Mouse (Mus musculus) intestine, postnatal 0 days (tissue): Measurements from ENCODE around the gene Pou4f2. TPM values are rescaled to one million over a fixed set of nuclear protein-coding genes. Genes with fewer than 3 reads are reported as not detected.

ENCODE experiments used
- ATAC-seq: fragments of 200-750 bp; cut with Nextera tagmentation; 2 replicates; pipeline ENCODE4 v1.8.0; 2017; ENCODE audit warnings: mild to moderate bottlenecking, moderate TSS enrichment, moderate library complexity
- H3K27ac ChIP-seq: fragments of 300-500 bp; sonication (generic); 2 replicates; pipeline ENCODE4 v1.5.1; 2014; ENCODE audit warnings: mild to moderate bottlenecking, low read depth, low read length, moderate library complexity
- H3K27me3 ChIP-seq: fragments of 300-500 bp; sonication (generic); replicated peaks from 2 replicates; pipeline ENCODE4 v1.6.1; 2014; ENCODE audit warnings: low read length, mixed read lengths; ENCODE audit not compliant: control insufficient read depth, insufficient read depth
- H3K36me3 ChIP-seq: fragments of 300-500 bp; sonication (generic); 2 replicates; pipeline ENCODE4 v1.6.1; 2014; ENCODE audit warnings: mild to moderate bottlenecking, moderate library complexity; ENCODE audit not compliant: control insufficient read depth, insufficient read depth
- H3K4me1 ChIP-seq: fragments of 300-500 bp; sonication (generic); replicated peaks from 2 replicates; pipeline ENCODE4 v1.6.1; 2014; ENCODE audit warnings: antibody characterized with exemption, low read length, mixed read lengths; ENCODE audit not compliant: control insufficient read depth, insufficient read depth
- H3K4me2 ChIP-seq: fragments of 300-500 bp; sonication (generic); replicated peaks from 2 replicates; pipeline ENCODE4 v1.6.1; 2014; ENCODE audit warnings: low read depth, mild to moderate bottlenecking, moderate library complexity
- H3K4me3 ChIP-seq: fragments of 300-500 bp; sonication (generic); 2 replicates; pipeline ENCODE4 v1.5.1; 2014; ENCODE audit warnings: low read depth, low read length
- H3K9ac ChIP-seq: fragments of 300-500 bp; sonication (generic); 2 replicates; pipeline ENCODE4 v1.6.1; 2014; ENCODE audit warnings: mild to moderate bottlenecking, low read depth, low read length
- H3K9me3 ChIP-seq: fragments of 300-500 bp; sonication (generic); 2 replicates; pipeline ENCODE4 v1.6.1; 2016; ENCODE audit warnings: mixed run types; ENCODE audit not compliant: control insufficient read depth
- CTCF ChIP-seq: sonication (generic); IDR thresholded peaks from 2 replicates; pipeline ENCODE4 v1.5.1; 2016; ENCODE audit warnings: low read depth, mild to moderate bottlenecking, control low read depth, antibody characterized with exemption, moderate library complexity
- WGBS: fragments of 180-500 bp; shearing (Covaris S2); extraction: QIAGEN DNeasy Blood & Tissue Kit; methylation state at CpG from one replicate; pipeline ENCODE4 v1.1.7; 2014; 5-methylcytosine and 5-hydroxymethylcytosine counted together
- polyA plus RNA-seq: library from polyadenylated mRNA; unstranded; fragments of >200 nt; fragmentation: Nextera tagmentation; extraction: Ambion mirVana; gene quantifications from 2 replicates; pipeline ENCODE4 v1.2.1, GENCODE M21; 2015

Pou4f2 gene
- polyA plus RNA-seq, 1 experiment from 2014 or later = not detected

DNA sequence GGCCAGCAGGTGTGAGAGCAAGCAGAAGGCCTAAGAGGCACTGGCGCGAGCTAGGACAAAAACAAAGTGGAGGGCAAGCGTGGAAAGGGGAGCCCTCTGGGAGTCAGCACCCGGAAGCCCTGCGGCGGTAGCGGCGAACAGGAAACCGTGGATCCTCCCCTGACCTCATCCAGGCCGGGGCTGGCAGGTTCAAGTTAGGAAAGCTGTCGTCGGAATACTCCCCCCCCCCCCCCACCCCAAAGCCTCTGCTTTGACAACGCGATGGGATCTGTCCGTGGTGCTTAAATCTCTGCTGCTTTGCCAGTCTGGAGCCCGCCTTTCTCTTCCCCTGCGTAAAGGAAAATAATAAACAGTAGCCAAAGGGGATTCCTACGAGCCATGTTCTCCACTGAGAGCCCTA lies 1.7 kb upstream of the Pou4f2 start:
- no peak overlapping the region for H3K27ac ChIP-seq
- H3K9ac ChIP-seq = no peak overlapping the region
- H3K36me3 ChIP-seq = no peaks in the 10 kb centered on the region
- H3K9me3 ChIP-seq = no peaks in the 10 kb centered on the region
- no peak overlapping the region for H3K4me3 ChIP-seq
- no peak for ATAC-seq
- H3K27me3 ChIP-seq = peaks cover 62% of the 10 kb centered on the region
- under 1% methylated on average over 18 of the region's 18 CpGs for WGBS
- H3K4me2 ChIP-seq = 0 out of 2 replicates have a peak overlapping the region, but pooled peaks have one; percentile 17
- H3K4me1 ChIP-seq = no peaks in the 10 kb centered on the region
- TF ChIP-seq CTCF = no peak

DNA sequence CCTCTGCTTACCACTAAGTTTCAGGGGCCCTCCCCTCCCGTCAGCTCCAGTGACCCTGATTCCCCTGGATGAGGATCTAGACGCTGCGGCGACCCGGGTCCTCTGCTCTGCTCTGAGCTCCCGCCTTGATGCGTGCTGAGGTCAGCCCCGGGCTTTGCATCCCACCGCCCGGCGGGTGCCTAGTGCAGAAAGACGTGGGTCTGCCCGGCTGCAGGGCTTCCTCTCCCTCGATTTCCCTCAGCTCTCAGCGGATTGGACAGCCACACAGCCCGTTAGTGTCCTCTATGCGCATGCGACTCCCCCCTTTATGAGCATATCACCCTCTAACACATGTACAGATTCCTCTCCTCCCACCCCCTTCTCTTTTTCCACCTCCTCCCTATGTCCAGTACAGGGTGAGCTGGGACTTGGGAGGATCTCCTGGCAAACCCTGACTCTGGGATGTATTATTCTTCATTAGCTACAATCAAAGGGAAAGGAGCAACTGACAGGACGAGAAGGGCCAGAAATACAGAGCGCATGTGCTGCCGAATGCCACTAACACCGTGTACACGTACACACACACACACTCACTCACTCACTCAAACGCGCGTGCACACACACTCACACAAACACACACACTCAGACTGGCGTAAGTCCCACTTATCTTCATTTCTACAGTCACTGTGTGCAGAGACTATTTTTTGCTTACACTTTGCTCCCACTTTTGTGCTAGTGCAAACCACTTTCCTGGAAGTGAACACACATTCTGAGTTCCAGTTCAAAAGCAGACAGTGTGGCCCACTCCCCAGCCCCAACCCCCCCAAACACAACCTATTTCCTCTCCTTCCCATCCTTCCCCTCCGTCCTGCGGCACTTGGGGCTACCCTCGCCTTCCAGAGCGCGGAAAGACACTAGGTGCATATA lies 948 bp upstream of the Pou4f2 start:
- TF ChIP-seq CTCF = no peak
- H3K36me3 ChIP-seq = no peaks in the 10 kb centered on the region
- no peak overlapping the region for H3K9ac ChIP-seq
- no peaks in the 10 kb centered on the region for H3K4me1 ChIP-seq
- no peaks in the 10 kb centered on the region for H3K9me3 ChIP-seq
- peaks cover 65% of the 10 kb centered on the region for H3K27me3 ChIP-seq
- no peak overlapping the region for H3K4me2 ChIP-seq
- ATAC-seq = no peak
- H3K4me3 ChIP-seq = no peak overlapping the region
- WGBS = 4% methylated on average over 32 of the region's 32 CpGs
- no peak overlapping the region for H3K27ac ChIP-seq

DNA sequence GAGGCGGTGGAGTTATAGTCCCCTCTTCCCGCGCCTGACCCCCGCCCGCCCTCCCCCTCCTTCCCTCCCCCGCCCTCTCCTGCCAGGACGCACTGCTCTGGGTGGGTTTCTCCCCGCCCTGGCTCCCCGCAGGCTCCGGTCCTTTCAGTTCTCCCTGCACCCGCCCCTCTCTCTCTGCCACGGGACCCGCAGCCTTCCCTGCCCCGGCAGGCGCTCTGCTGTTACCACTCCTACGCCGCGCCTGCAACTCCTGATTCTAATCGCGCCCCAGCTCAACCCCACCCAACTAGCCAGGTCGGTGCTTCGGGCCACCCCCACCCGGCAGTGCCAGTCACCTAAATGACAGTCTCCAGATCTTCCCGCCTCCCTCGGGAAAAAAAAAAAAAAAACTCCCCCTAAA lies 216 bp upstream of the Pou4f2 start:
- Histone ChIP-seq H3K4me2 (peak overlapping the region; percentile 49), H3K4me1 (no peaks in the 10 kb centered on the region), H3K9ac (no peak overlapping the region), H3K9me3 (no peaks in the 10 kb centered on the region), H3K27ac (no peak overlapping the region), H3K36me3 (no peaks in the 10 kb centered on the region), H3K27me3 (peaks cover 72% of the 10 kb centered on the region), H3K4me3 (peak overlapping the region; percentile 29; the same call in 1 of the 2 replicates)
- TF ChIP-seq CTCF = no peak
- under 1% methylated on average over 23 of the region's 25 CpGs for WGBS
- no peak for ATAC-seq

DNA sequence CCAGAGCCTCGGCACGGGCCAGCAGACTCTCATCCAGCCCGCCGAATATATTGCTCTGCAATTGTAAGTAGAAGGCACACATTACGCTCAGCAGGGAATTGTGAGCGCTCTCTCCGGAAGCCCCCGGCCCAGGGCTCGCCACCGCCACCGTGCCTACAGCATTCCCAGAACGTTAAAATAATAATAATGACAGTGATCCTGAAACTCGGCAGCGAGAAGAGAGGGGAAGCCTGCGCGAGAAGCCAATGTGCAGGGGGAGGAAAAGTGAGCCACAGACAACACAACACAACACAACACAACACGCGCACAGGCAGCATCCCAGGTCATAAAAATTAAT lies 853 bp downstream of the Pou4f2 start:
- no peaks in the 10 kb centered on the region for H3K4me1 ChIP-seq
- no peak for ATAC-seq
- no peaks in the 10 kb centered on the region for H3K9me3 ChIP-seq
- no peak for TF ChIP-seq CTCF
- H3K36me3 ChIP-seq = no peaks in the 10 kb centered on the region
- H3K27ac ChIP-seq = no peak overlapping the region
- peak overlapping the region; percentile 29; the same call in 1 of the 2 replicates for H3K4me3 ChIP-seq
- WGBS = 2% methylated on average over 18 of the region's 18 CpGs
- H3K4me2 ChIP-seq = peak overlapping the region; percentile 49
- H3K9ac ChIP-seq = no peak overlapping the region
- peaks cover 78% of the 10 kb centered on the region for H3K27me3 ChIP-seq

DNA sequence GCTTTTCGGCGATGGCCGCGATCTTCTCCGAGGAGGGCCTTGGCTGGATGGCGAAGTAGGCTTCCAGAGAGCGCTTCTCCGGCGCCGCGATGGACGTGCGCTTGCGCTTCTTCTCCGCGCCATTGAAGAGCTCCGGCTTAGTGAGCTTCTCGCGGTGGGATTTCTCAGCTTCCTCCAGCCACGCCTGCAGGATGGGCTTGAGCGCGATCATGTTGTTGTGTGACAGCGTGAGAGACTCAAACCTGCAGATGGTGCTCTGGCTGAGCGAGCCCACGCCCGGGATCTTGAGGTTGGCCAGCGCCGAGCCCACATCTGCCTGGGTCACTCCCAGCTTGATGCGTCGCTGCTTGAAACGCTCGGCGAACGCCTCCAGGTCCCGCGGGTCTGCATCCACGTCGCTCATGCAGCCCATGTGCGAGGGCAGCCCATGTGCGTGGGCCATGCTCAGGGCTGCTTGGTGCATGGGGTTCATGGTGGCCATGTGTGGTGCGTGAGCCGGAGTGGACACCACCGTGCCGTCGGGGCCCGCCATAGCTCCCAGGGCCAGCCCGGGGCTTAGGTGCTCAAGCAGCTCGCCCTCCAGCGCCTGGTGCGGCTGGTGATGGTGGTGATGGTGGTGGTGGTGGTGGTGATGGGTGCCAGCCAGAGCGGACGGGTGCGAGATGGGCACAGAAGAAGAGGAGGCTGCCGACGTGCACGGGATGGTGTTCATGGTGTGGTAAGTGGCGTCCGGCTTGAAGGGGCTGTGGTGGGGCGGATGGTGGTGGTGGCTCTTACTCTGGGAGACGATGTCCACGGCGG lies 1.4 kb downstream of the Pou4f2 start:
- H3K9me3 ChIP-seq = no peaks in the 10 kb centered on the region
- no peak for TF ChIP-seq CTCF
- WGBS = 2% methylated on average over 62 of the region's 62 CpGs
- H3K27ac ChIP-seq = no peak overlapping the region
- H3K9ac ChIP-seq = no peak overlapping the region
- no peak overlapping the region for H3K4me2 ChIP-seq
- ATAC-seq = no peak
- H3K4me1 ChIP-seq = no peaks in the 10 kb centered on the region
- peaks cover 82% of the 10 kb centered on the region for H3K27me3 ChIP-seq
- H3K36me3 ChIP-seq = no peaks in the 10 kb centered on the region
- H3K4me3 ChIP-seq = no peak overlapping the region

DNA sequence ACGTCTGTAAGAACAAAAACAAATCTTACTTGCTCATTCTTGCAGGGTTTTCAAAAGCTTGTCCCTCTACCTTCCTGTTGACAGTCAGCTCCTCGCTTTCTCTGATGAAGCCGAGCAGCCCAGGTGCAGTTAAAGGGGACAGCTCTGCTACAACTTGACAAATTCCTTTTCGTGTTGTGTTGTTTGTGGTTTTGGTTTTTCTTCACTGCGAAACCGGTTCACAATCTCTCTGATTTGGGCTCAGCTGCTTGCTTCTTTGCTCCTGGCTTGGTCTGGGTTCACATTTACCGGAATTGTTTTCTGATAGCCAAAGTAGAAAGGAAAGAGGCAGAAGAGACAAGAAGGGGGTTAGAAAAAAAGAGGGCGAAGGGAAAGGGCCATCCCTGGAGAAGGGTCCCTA lies 2.1 kb downstream of the Pou4f2 start:
- H3K4me2 ChIP-seq = no peak overlapping the region
- H3K36me3 ChIP-seq = no peaks in the 10 kb centered on the region
- H3K9me3 ChIP-seq = no peaks in the 10 kb centered on the region
- no peak overlapping the region for H3K9ac ChIP-seq
- peaks cover 87% of the 10 kb centered on the region for H3K27me3 ChIP-seq
- ATAC-seq = no peak
- TF ChIP-seq CTCF = no peak
- WGBS = 5% methylated on average over 8 of the region's 8 CpGs
- no peak overlapping the region for H3K4me3 ChIP-seq
- no peak overlapping the region for H3K27ac ChIP-seq
- no peaks in the 10 kb centered on the region for H3K4me1 ChIP-seq
